Mouse (Mus musculus): Measurements from ENCODE around the gene Chga. TPM values are rescaled to one million over a fixed set of nuclear protein-coding genes. Genes with fewer than 3 reads are reported as not detected.
A peak's percentile ranks its signal among the peaks of the same experiment; 100 is the strongest.

Chga gene
- polyA plus RNA-seq, 1 experiment from 2014 or later: 14.5 TPM

DNA sequence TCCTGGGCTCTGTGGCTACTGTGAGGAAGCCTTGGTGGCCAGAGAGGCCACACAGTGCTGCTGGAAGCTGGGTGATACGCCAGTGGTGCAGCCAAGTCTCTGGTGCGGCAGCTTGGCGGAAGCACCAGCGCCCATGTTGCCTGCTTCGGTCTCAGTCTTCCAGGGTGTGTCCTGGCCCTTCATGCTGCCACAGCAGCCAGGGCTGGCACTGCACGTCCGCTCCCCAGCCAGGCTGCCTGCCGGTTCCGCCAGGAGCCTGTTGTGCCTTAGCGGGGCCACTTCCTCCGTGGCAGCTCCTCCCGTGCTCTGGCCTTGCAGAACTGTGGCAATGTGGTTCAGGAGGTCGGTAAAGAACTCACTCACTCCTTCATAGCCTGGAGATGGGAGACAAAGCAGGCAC, 15.3 kb downstream of the Chga start:
- DNase-seq (ENCODE audit: low spot score): no peak
- 0 out of 2 replicates have a peak overlapping the region, but pooled peaks have one; percentile 17 for H3K27ac ChIP-seq (replicated peaks)

DNA sequence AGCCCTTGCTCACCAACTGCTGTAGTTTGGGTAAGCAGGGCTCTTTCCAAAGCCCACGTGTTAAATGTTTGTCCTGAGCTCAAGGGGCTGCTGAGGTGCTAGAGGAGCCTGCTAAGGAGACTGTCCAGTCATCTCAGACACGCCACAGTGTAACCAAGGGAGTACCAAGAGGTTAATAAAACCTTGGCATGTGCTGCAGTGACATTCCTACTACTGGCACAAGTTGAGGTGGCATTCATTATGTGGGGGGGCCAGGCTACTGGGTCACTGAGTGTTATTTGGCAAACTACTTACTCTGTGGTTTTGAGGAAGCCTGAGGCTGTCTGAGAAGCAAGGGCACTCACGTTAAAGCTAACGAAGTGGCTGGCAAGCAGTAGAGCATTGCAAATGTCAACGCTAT, 16.0 kb downstream of the Chga start:
- peaks cover 28% of the 10 kb centered on the region for H3K36me3 ChIP-seq
- no peaks in the 10 kb centered on the region for H3K4me1 ChIP-seq
- no peak for DNase-seq (ENCODE audit: low spot score)
- no peaks in the 10 kb centered on the region for H3K9me3 ChIP-seq (replicated peaks)
- no peak overlapping the region for H3K27ac ChIP-seq (replicated peaks)
- H3K4me3 ChIP-seq: no peak overlapping the region
- no peaks in the 10 kb centered on the region for H3K27me3 ChIP-seq (ENCODE audit: low read depth, poor library complexity, severe bottlenecking)
- WGBS: 85% methylated on average over 5 of the region's 5 CpGs

More for the DNA sequence above, 15.3 kb downstream of the Chga start:
- Histone ChIP-seq H3K36me3 (peaks cover 28% of the 10 kb centered on the region), H3K4me1 (no peaks in the 10 kb centered on the region), H3K27me3 (ENCODE audit: low read depth, poor library complexity, severe bottlenecking) (no peaks in the 10 kb centered on the region), H3K9me3 (replicated peaks) (no peaks in the 10 kb centered on the region), H3K4me3 (no peak overlapping the region)
- WGBS: 90% methylated on average over 13 of the region's 13 CpGs

DNA sequence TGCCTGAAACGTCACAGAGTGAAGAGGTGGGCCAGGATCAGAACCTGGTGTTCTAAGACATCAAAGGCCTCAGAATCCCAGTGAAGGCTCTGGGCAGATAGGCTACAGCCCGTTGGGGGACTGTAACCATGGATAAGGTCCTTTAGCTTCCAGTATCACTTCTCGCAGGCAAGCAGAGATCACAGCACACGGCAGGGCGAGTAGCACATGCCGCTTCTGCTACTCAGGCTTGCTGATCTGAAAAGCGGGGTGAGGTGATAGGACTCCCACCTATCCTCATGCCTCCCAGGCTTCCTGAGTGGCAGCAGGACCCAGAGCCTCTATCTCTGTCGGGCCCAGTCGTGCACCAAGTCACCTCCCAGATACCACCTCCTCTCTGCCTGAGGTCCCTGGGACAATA, 16.9 kb downstream of the Chga start:
- H3K36me3 ChIP-seq: peaks cover 28% of the 10 kb centered on the region
- H3K4me1 ChIP-seq: no peaks in the 10 kb centered on the region
- H3K9me3 ChIP-seq (replicated peaks): no peaks in the 10 kb centered on the region
- no peaks in the 10 kb centered on the region for H3K27me3 ChIP-seq (ENCODE audit: low read depth, poor library complexity, severe bottlenecking)
- H3K4me3 ChIP-seq: no peak overlapping the region
- no peak for DNase-seq (ENCODE audit: low spot score)
- no peak overlapping the region for H3K27ac ChIP-seq (replicated peaks)
- WGBS: 89% methylated on average over 9 of the region's 9 CpGs

DNA sequence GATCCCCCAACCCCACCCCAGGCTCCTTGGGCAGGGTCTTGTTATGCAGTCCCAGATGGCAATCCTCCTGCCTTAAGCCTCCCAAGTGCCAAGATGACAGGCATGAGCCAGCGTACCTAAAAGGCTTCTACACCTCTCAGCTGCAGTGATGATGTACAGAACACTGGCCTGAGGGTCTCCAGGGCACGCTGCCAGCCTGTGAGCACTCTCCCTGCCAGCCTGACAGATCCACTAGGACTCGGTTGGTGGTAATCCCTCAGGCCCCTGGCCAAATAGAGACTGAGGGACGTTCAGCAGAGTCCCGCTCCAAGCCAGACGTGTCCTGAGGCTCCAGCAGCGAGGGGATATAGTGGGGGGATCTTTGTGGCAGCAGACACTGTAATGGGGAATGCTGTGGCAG, 18.3 kb downstream of the Chga start:
- no peaks in the 10 kb centered on the region for H3K9me3 ChIP-seq (replicated peaks)
- H3K4me1 ChIP-seq: no peaks in the 10 kb centered on the region
- no peak overlapping the region for H3K4me3 ChIP-seq
- peaks cover 32% of the 10 kb centered on the region for H3K36me3 ChIP-seq
- H3K27ac ChIP-seq (replicated peaks): no peak overlapping the region
- no peak for DNase-seq (ENCODE audit: low spot score)
- H3K27me3 ChIP-seq (ENCODE audit: low read depth, poor library complexity, severe bottlenecking): no peaks in the 10 kb centered on the region
- WGBS: 82% methylated on average over 7 of the region's 7 CpGs

DNA sequence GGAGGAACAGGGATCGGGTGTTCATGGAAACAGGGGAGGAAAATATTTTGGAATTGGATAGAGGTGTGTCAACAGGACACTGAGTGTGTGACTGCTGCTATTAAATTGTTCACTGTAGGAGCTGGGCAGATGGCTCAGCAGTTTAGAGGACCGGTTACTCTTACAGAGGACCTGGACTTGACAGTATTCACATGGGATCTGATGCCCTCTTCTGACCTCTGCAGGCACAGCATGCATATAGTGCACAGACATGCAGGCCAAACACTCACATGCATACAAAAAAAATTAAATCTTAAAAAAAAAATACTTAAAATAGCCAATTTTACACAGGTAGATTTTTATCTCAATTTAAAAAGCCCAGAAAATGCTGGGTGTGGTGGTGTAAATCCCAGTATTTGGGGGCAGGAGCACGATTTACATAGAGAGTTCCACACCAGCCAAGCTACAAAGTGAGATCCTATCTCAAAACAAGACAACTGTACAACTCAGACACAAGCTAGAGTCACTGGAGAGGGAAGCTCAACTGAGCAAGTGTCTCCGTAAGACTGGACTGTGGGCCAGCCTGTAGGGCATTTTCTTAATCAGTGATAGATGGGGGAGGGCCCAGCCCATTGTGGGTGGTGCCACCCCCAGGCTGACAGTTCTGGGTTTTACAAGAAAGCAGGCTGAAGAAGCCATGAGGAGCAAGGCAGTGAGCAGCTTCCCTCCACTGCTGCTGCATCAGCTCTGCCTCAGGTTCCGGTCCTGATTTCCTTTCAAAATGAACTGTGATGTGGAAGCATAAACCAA, 21.0 kb downstream of the Chga start:
- Histone ChIP-seq H3K4me3 (no peak overlapping the region), H3K36me3 (peaks cover 25% of the 10 kb centered on the region), H3K27me3 (ENCODE audit: low read depth, poor library complexity, severe bottlenecking) (no peaks in the 10 kb centered on the region), H3K4me1 (no peaks in the 10 kb centered on the region), H3K9me3 (replicated peaks) (no peaks in the 10 kb centered on the region), H3K27ac (replicated peaks) (no peak overlapping the region)
- DNase-seq (ENCODE audit: low spot score): no peak
- WGBS: 87% methylated on average over 5 of the region's 5 CpGs

DNA sequence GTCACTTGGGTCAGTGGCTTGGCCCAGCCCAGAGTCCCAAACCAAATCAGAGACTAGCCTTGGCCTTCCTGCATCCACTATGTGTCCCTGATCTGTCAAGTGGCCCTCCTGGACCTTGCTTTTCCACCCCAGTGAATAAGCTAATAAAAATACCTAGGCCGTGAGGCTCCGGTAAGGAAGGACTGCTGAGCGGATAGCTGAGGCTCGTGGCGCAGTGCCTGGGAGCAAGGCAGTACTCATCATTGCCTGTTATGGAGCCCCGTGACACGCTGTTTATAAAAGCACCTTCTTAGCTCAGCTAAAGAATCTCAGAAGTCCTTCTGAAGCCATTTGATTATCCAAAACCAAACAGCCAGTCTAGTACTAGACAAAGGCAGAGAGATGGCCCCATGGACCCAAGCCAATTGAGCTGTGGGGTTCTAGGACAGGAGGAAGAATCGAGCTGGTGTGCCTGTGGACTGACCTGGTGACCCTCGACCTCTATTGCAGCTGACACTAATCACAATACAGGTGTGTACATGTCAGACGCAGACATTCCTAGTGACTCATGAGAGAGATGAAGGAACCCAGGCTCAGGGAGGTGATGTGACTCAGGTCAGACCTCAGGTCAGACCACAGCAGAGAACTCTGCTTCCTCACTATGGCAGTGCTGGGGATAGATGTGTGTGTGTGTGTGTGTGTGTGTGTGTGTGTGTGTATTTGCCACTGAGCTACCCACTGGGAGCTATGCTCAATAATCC, 22.1 kb downstream of the Chga start:
- no peak for DNase-seq (ENCODE audit: low spot score)
- H3K9me3 ChIP-seq (replicated peaks): no peaks in the 10 kb centered on the region
- H3K4me3 ChIP-seq: no peak overlapping the region
- no peaks in the 10 kb centered on the region for H3K4me1 ChIP-seq
- H3K27ac ChIP-seq (replicated peaks): no peak overlapping the region
- WGBS: 89% methylated on average over 10 of the region's 10 CpGs
- peaks cover 25% of the 10 kb centered on the region for H3K36me3 ChIP-seq
- H3K27me3 ChIP-seq (ENCODE audit: low read depth, poor library complexity, severe bottlenecking): no peaks in the 10 kb centered on the region

DNA sequence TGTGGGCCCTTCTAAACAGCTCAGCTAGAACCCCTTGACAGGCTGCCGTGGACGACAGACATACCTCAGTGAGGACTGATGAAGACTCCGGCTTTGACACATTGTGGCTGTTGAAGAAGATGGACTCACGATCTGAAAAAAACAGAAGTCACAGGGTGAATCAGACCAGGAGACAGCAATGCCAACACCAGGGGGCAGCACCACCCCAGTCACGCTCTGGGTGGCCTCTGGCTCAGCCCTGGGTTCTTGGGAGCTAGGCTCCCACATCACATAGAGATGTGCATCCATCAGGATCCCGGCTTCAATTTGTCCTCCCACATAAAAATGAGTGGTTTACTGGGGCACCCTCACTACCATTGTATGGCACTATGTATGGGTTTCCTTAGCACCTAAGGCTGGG, 24.3 kb downstream of the Chga start:
- 72% methylated on average over 6 of the region's 6 CpGs for WGBS
- H3K27ac ChIP-seq (replicated peaks): no peak overlapping the region
- DNase-seq (ENCODE audit: low spot score): peak; percentile 70
- no peaks in the 10 kb centered on the region for H3K9me3 ChIP-seq (replicated peaks)
- peaks cover 14% of the 10 kb centered on the region for H3K36me3 ChIP-seq
- H3K4me3 ChIP-seq: no peak overlapping the region
- no peaks in the 10 kb centered on the region for H3K27me3 ChIP-seq (ENCODE audit: low read depth, poor library complexity, severe bottlenecking)
- no peaks in the 10 kb centered on the region for H3K4me1 ChIP-seq

DNA sequence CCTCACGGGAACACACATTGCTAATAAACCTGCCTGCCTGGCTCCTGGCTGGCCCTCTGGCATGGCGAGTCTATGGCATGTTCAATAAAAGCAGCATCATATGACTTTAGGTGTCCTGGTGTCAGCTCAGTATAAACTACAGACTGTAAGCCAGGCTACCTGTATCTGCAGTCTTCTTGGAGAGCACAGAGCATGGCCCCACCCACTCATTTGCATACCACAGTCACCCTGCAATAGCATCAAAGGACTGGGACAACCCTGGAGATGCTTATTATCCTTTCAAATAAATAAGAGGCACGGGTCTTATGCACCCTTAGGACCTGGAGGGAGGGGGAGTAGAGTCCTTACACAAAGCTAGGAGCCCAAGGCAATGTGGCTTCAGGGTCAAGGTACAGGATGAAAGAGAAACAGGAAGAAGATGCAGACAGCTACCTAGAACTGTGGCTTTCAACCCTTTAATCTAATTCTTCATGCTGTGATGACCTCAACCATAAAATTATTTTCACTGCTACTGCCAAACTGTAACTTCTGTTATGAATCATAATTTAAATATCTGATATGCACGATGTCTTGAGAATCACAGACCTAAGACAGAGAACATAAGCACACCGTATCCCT, 26.9 kb downstream of the Chga start:
- no peak overlapping the region for H3K4me3 ChIP-seq
- peaks cover 18% of the 10 kb centered on the region for H3K36me3 ChIP-seq
- 81% methylated on average over 5 of the region's 5 CpGs for WGBS
- H3K27me3 ChIP-seq (ENCODE audit: low read depth, poor library complexity, severe bottlenecking): no peaks in the 10 kb centered on the region
- H3K9me3 ChIP-seq (replicated peaks): no peaks in the 10 kb centered on the region
- H3K27ac ChIP-seq (replicated peaks): no peak overlapping the region
- no peak for DNase-seq (ENCODE audit: low spot score)
- H3K4me1 ChIP-seq: no peaks in the 10 kb centered on the region

DNA sequence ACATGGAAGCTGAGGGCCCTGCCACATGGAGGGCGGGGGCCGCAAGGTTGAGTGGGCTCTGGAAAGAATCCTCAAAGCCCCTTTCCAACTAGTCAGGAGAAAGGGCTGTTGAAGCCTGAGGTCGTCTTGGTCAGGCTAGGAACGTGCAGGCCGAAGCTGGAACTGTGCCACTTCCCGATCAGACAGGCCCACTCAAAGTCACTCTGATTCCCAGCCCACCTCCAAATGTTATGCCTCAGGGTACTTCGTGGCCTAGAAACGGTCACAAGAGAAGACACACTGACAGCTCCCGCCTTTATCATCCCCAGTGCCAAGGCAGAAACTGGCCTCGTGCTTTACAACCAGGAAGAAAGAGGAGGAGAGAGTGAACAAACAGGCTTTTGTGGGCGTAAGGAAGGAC, 27.7 kb downstream of the Chga start:
- peaks cover 19% of the 10 kb centered on the region for H3K36me3 ChIP-seq
- WGBS: 85% methylated on average over 11 of the region's 11 CpGs
- no peaks in the 10 kb centered on the region for H3K27me3 ChIP-seq (ENCODE audit: low read depth, poor library complexity, severe bottlenecking)
- no peaks in the 10 kb centered on the region for H3K9me3 ChIP-seq (replicated peaks)
- no peaks in the 10 kb centered on the region for H3K4me1 ChIP-seq
- no peak overlapping the region for H3K27ac ChIP-seq (replicated peaks)
- DNase-seq (ENCODE audit: low spot score): no peak
- no peak overlapping the region for H3K4me3 ChIP-seq

DNA sequence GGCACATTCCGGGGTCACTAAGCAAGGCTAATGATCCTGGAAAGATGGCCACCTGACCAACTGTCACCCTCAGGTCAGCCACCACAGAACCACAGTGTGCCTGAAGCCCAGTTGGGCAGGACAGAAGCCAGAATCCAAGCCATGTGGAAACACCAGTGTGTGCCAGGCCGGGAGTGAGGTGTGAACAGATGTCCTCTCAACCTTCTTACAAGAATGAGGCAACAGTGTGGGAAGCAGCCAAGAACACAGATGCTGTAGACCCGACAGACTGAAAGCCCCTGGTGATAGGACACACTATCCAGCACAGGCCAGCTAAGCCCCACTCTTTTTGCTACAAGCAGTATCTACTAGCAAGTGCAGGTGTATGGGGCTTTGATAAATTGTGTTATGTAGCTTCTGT, 30.6 kb downstream of the Chga start:
- WGBS: 90% methylated on average over 3 of the region's 3 CpGs
- H3K36me3 ChIP-seq: peaks cover 14% of the 10 kb centered on the region
- DNase-seq (ENCODE audit: low spot score): no peak
- no peaks in the 10 kb centered on the region for H3K27me3 ChIP-seq (ENCODE audit: low read depth, poor library complexity, severe bottlenecking)
- H3K4me1 ChIP-seq: no peaks in the 10 kb centered on the region
- H3K9me3 ChIP-seq (replicated peaks): no peaks in the 10 kb centered on the region
- H3K4me3 ChIP-seq: no peak overlapping the region
- H3K27ac ChIP-seq (replicated peaks): no peak overlapping the region

DNA sequence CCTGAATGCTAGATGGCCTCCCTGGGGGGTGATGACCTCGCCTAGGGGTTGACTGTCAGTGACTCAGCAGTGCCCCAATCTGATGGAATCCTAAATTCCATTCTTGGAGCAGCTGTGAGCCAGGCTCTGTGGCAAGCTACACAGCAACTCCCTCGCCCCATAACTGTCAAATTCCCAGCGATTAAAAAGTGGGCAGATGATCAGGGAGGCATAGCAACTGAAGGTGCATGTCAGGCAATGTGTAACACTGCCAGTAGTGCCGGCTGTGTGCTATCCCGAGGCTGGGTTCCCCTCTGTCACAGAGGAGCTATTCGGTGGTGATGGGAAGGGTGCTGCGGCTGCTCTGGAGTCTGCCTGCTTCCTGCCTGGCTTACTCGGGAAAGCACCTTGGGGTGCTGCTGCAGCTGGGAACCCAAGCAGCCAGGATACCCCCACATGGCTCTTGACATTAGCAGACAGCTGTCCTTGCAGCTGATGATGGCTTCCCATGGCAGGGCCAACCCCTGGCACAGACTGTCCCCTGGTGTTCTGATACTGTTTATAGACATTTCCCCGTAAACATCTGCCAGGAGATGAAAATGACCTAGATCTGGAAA, 31.6 kb downstream of the Chga start:
- Histone ChIP-seq H3K27me3 (ENCODE audit: low read depth, poor library complexity, severe bottlenecking) (no peaks in the 10 kb centered on the region), H3K4me3 (no peak overlapping the region), H3K9me3 (replicated peaks) (no peaks in the 10 kb centered on the region), H3K36me3 (peaks cover 14% of the 10 kb centered on the region), H3K27ac (replicated peaks) (no peak overlapping the region), H3K4me1 (no peaks in the 10 kb centered on the region)
- WGBS: 81% methylated on average over 9 of the region's 9 CpGs
- DNase-seq (ENCODE audit: low spot score): no peak

DNA sequence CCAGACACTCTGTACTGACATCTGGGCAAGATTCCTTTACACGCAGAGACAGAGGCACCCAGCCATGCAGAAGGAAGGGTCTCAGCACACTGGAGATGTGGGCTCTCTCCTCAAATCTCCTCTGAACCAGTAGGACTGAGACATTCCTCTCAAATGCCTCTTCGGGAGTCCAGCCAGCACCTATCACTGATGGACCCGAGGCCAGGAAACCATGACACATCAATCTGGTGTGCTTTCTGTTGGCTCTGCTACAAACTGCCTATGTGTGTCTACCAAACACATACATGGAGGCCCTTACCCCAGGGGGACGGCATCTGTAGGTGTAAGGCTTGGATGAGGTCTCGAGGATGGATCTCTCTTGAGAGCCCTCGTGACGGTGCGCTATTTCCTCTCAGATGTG, 32.3 kb downstream of the Chga start:
- H3K9me3 ChIP-seq (replicated peaks): no peaks in the 10 kb centered on the region
- no peaks in the 10 kb centered on the region for H3K4me1 ChIP-seq
- H3K36me3 ChIP-seq: peaks cover 14% of the 10 kb centered on the region
- H3K27me3 ChIP-seq (ENCODE audit: low read depth, poor library complexity, severe bottlenecking): no peaks in the 10 kb centered on the region
- no peak for DNase-seq (ENCODE audit: low spot score)
- H3K4me3 ChIP-seq: no peak overlapping the region
- WGBS: 91% methylated on average over 8 of the region's 8 CpGs
- peak overlapping the region; percentile 38; the same call in 1 of the 2 replicates for H3K27ac ChIP-seq (replicated peaks)

Measured in midbrain, embryonic 10.5 days (tissue).